Mouse (Mus musculus) E14TG2a.4 (cell line): ENCODE measurements around the gene Lars2.

ENCODE experiments used
- CTCF ChIP-seq: conservative IDR thresholded peaks from 2 replicates; pipeline ENCODE4 v1.5.1; 2014; ENCODE audit warnings: low read length
- POU5F1 ChIP-seq: IDR thresholded peaks from 2 replicates; pipeline ENCODE4 v1.6.1; 2014; ENCODE audit warnings: low read length, borderline replicate concordance

DNA sequence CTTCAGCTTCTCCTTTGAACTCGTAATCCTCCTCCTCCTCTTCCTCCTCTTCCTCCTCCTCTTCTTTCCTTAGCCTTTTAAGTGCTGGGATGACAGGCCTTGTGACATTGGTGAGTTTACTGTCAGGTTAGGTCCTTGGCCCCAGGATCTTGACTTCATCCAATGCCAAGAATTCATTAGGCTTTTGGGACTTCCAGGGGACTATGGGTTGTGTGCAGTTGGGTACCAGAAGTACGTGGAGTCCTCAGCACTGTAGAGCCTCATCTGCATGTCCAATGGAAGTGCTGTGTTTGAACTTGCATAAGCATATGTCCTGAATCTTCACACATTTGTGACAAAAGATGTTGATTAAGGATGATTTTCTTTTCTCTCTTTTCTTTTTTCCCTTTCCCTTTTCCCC is 142.3 kb downstream of the Lars2 start:
- no peak for TF ChIP-seq CTCF
- TF ChIP-seq POU5F1, result no peak
